In the genomic region with DNA sequence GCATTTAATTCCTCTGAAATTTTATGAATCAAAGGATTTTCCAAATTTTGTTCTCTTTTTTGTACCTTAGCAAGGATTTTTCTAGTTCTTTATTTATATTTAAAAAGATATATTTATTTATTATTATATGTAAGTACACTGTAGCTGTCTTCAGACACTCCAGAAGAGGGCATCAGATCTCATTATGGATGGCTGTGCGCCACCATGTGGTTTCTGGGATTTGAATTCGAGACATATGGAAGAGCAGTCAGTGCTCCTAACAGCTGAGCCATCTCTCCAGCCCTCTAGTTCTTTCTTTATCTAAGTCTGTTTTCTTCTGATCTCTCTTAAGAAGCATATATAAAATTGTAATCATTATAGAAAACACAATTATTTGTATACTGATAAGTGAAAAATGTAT, we compare ENCODE assay signal across 22 mouse cellular contexts. TPM values are rescaled to one million over a fixed set of nuclear protein-coding genes. Genes with fewer than 3 reads are reported as not detected.
DNase-seq lines count a peak whose midpoint lies in the region; ATAC-seq and TF ChIP-seq lines count a peak whose summit lies in the region.
"Not testable (repeated sequence)": the region's sequence is repeated elsewhere in the genome, so short reads cannot be mapped to it uniquely, and the experiment has no call there.
"Had no signal": no experiment of that assay in that cellular context is flagged by ENCODE, and none has a peak within 500 bp of the region (broad histone marks: within the 10 kb centered on the region; RNA-seq: fewer than 3 reads in every experiment).

No protein-coding gene starts in this region.

- H3K9me3 ChIP-seq in CH12.LX (replicated peaks; ENCODE audit: low read length); MEL (replicated peaks; ENCODE audit: insufficient read depth, low read length): not testable (repeated sequence)

- H3K27me3 ChIP-seq in CH12.LX (replicated peaks); MEL (ENCODE audit: control insufficient read depth in 1 of 2, insufficient read depth in 2 of 2, low read length in 2 of 2); Patski: not testable (repeated sequence)

- dilution Hi-C loops in CH12.LX (cut with MboI; ENCODE audit: extremely low pct_ligation_motif_present, extremely low pct_unique_long_range_greater_than_20kb, low sequenced_read_pairs), result not testable (repeated sequence)

- H3K4me2 ChIP-seq in CH12.LX (ENCODE audit: insufficient read depth, low read depth, poor library complexity, severe bottlenecking), result not testable (repeated sequence)

- H3K27ac ChIP-seq in CH12.LX (ENCODE audit: insufficient read depth, low read depth); MEL (ENCODE audit: control insufficient read depth, low read depth, low read length): not testable (repeated sequence)

- H3K4me3 ChIP-seq in CH12.LX (replicated peaks in 1 of 3; ENCODE audit: low read depth in 2 of 3, low read length in 2 of 3, poor library complexity in 1 of 3); MEL (ENCODE audit: control insufficient read depth in 1 of 2, insufficient read depth in 1 of 2, low read depth in 2 of 2, low read length in 2 of 2): not testable (repeated sequence)

- in situ Hi-C loops in CH12.LX (cut with MboI; ENCODE audit: low pct_ligation_motif_present, low pct_unique_long_range_greater_than_20kb, low sequenced_read_pairs); Patski (cut with MboI; ENCODE audit: low pct_unique_long_range_greater_than_20kb): not testable (repeated sequence)

- POLR2A ChIA-PET in Patski (lab: Charles Lee), result not testable (repeated sequence)

- CTCF ChIA-PET in Patski (lab: Charles Lee), result not testable (repeated sequence)

- not testable (repeated sequence) for ATAC-seq in Patski

- not testable (repeated sequence) for H3K4me1 ChIP-seq in CH12.LX (ENCODE audit: control insufficient read depth in 1 of 2, insufficient read depth in 2 of 2); MEL (ENCODE audit: control insufficient read depth in 1 of 2, insufficient read depth in 2 of 2, low read length in 2 of 2)

- not testable (repeated sequence) for TF ChIP-seq POLR2A in CH12.LX (IDR thresholded peaks at IDR 0.05; ENCODE audit: low read depth, low read length); MEL (IDR thresholded peaks at IDR 0.05; ENCODE audit: control insufficient read depth in 1 of 2, insufficient read depth in 1 of 2, low read depth in 1 of 2, low read length in 2 of 2, poor library complexity in 1 of 2)

- not testable (repeated sequence) for H3K79me2 ChIP-seq in CH12.LX (replicated peaks; ENCODE audit: control insufficient read depth, extremely low read depth, insufficient read depth, poor library complexity, severe bottlenecking); MEL (ENCODE audit: control insufficient read depth, insufficient read depth, low read length, poor library complexity)

- not testable (repeated sequence) for H3K9ac ChIP-seq in CH12.LX (ENCODE audit: insufficient read depth, low read depth); MEL (ENCODE audit: control insufficient read depth, low read depth, low read length, poor library complexity, severe bottlenecking)

- TF ChIP-seq CTCF in CH12.LX (conservative IDR thresholded peaks at IDR 0.05 in 1 of 2, IDR thresholded peaks at IDR 0.05 in 1 of 2; ENCODE audit: low read depth in 2 of 2, low read length in 2 of 2) (peak in 1 of 2 experiments; percentile 59; a peak in 2 of 4 replicates), MEL (IDR thresholded peaks at IDR 0.05 in 2 of 3, conservative IDR thresholded peaks at IDR 0.05 in 1 of 3; ENCODE audit: control insufficient read depth in 1 of 3, insufficient read depth in 1 of 3, low read depth in 2 of 3, low read length in 3 of 3, poor library complexity in 1 of 3, severe bottlenecking in 1 of 3) (peak in 1 of 3 experiments; percentile 14; a peak in 1 of 6 replicates), Patski (IDR thresholded peaks at IDR 0.05) (peak; percentile 12)

- DNase-seq in 3T3-L1 (ENCODE audit: low read depth, low spot score) (peak; percentile 36), 416B (ENCODE audit: low read depth) (peak; percentile 4), CH12.LX (ENCODE audit: extremely low read depth) (peak; percentile 1), MEL (ENCODE audit: low read depth, low spot score) (peak; percentile 4), NIH3T3 (ENCODE audit: low read depth) (peak; percentile 32)
- DNase-seq in Patski (ENCODE audit: low read depth, low spot score), result not testable (repeated sequence)
- DNase-seq in heart, adult 11 months, result peak; percentile 80

- not testable (repeated sequence) for TF ChIP-seq RAD21 in CH12.LX (IDR thresholded peaks at IDR 0.05; ENCODE audit: low read depth, low read length); MEL (IDR thresholded peaks at IDR 0.05; ENCODE audit: low read depth, low read length)

- TF ChIP-seq EP300 in CH12.LX (IDR thresholded peaks at IDR 0.05; ENCODE audit: low read length); MEL (IDR thresholded peaks at IDR 0.05; ENCODE audit: low read depth in 1 of 2, low read length in 2 of 2): not testable (repeated sequence)

- H3K36me3 ChIP-seq in CH12.LX (replicated peaks in 1 of 2; ENCODE audit: control insufficient read depth in 1 of 2, insufficient read depth in 1 of 2, low read length in 1 of 2); MEL (ENCODE audit: control insufficient read depth in 1 of 2, insufficient read depth in 2 of 2, low read length in 2 of 2): not testable (repeated sequence)

RNA-seq across cellular contexts. Expression of gene Vmn1r64, which starts 12.9 kb away (rescaled TPM):
- not detected in 2 replicates for total RNA-seq in CH12.LX (2012; rRNA removed)
- total RNA-seq in CH12.LX (2014; rRNA removed), result not detected in 2 replicates
- not detected in 2 replicates for polyA plus RNA-seq in CH12.LX (2012; ENCODE audit: insufficient read length, low read depth)
- not detected in 2 replicates for total RNA-seq in MEL (2012; rRNA removed)
- polyA plus RNA-seq in MEL (2012; ENCODE audit: insufficient read depth in 1 of 2, insufficient read length in 2 of 2, low read depth in 1 of 2, low replicate concordance in 2 of 2, missing spikeins in 1 of 2), result not detected
- not detected for polyA plus RNA-seq in Patski (2021)
- total RNA-seq: adrenal gland, adult 18-20 months; adrenal gland, adult 2 months; adrenal gland, adult 8-10 months; adrenal gland, postnatal 10 days; adrenal gland, postnatal 14 days; adrenal gland, postnatal 25 days; adrenal gland, postnatal 36 days; adrenal gland, postnatal 4 days; ES-E14; G1E had no signal
- polyA plus RNA-seq: activated CD4-positive, CD25-positive, alpha-beta regulatory T cell, adult 4 months; adrenal gland, adult 2 months; brain, embryonic 14.5 days; C2C12; CD4-positive, CD25-positive, alpha-beta regulatory T cell, adult 4 months; cerebellum, adult 2 months; G1E had no signal
